Mouse (Mus musculus) cerebellum, postnatal 4 days (tissue): ENCODE results near the gene Pnmt.

ENCODE experiments used
- DNase-seq, 2 experiments: peaks; one replicate each; pipeline ENCODE4 v3.0.0; 2022; ENCODE audit warnings: low spot score in 2 of 2, mixed read lengths in 1 of 2

The Pnmt gene

GRCm38 (mm10) chr11:98413731-98414130 is 27.5 kb downstream of the Pnmt start:
- no peak for DNase-seq

GRCm38 (mm10) chr11:98414162-98414561 is 27.9 kb downstream of the Pnmt start:
- DNase-seq, result no peak

GRCm38 (mm10) chr11:98417074-98417473 is 30.8 kb downstream of the Pnmt start:
- DNase-seq, result no peak

DNA sequence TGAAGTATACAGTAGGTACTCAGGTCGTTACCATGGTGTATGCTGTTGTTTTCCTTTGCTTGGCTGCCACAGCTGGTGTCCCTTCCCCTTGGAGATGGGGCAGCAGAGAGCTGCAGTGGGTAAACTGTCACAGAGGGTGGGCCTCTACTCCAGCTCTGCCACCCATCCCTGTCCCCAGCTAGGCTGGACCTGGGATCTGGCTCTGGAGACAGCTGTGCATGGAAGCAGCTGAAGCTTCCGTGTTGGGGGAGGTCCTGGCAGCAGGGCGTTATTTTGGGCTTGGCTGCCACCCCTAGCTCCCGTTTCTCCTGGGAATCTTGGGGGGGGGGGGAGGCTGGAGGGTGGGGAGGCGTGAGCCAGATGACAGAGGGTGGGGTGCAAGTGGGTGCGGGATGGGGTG is 32.0 kb downstream of the Pnmt start:
- DNase-seq, result no peak

DNA sequence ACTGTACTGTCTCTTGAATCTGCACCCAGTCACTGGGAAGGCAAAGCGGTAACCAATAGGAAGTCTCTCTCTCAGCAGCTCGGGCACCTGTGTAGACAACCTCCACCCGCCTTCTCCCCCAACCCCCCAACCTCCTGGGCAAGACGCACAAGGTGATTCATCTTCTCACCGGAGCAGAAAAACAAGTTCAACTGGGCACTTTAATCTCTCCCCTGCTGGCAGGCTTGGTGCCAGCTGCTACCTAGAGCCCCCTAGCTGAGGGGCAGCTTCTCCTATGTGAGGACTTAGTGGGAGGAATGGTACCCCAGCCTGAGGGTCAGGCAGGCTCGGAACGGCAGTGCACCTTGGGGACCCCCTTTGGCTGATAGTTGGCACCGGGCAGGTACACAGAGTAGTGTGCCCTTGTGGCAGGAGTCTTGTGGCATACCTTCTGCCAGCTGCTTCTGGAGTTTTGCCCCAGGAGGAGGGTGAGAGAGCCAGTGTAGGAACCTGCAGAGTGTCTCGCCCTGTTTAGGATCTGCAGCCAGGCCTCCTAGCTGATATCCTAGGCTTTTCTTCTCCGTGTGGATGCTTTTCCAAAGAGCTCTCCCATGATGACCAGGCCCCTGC is 32.8 kb downstream of the Pnmt start:
- DNase-seq, result no peak

DNA sequence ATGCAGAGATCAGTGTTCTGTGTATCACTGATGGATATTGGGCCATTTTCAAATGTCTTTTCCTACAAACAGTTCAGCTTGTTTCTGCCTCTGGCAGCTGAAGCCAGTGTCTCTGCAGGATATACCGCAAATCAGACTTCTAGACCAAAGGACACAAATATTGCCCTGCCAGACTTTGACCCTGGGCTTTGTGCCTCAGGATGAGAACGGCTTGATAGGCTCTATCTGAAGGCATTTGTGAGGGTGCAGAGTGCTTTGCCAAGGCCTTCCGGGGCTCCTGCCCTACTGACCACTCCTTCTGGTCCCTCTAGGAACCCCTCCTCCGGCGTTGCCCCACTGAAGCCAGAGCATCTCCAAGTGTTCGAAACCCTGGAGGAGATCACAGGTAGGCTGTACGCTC is 40.3 kb downstream of the Pnmt start:
- DNase-seq, result no peak

- no peak for DNase-seq
Measured at GRCm38 (mm10) chr11:98428436-98428835, 42.2 kb downstream of the Pnmt start.

- no peak for DNase-seq
Measured at GRCm38 (mm10) chr11:98431743-98432502, 45.7 kb downstream of the Pnmt start.

GRCm38 (mm10) chr11:98435723-98436122 is 49.5 kb downstream of the Pnmt start:
- DNase-seq, result no peak

DNA sequence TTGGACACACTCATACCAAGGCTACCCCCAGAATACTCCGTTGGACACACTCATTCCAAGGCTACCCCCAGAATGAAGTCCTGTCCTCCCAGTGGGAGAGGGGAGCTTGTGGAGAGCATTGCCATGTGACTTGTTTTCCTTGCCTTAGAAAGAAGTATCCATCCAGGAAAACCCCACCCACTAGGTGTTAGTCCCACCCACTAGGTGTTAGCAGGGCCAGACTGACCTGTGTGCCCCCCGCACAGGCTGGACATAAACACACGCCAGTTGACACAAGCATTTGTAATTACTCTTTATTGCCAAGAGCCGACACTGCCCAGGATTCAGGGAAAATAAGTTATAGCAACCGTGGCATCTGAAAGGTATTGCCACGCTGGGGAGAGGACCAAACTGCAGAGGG is 51.2 kb downstream of the Pnmt start:
- no peak for DNase-seq
